Mouse (Mus musculus): ENCODE measurements around the gene Tmem242.

The Tmem242 gene

GRCm38 (mm10) chr17:5372951-5373350, 67.1 kb downstream of the Tmem242 start:
- DNase-seq: peak; percentile 55 to 59

DNA sequence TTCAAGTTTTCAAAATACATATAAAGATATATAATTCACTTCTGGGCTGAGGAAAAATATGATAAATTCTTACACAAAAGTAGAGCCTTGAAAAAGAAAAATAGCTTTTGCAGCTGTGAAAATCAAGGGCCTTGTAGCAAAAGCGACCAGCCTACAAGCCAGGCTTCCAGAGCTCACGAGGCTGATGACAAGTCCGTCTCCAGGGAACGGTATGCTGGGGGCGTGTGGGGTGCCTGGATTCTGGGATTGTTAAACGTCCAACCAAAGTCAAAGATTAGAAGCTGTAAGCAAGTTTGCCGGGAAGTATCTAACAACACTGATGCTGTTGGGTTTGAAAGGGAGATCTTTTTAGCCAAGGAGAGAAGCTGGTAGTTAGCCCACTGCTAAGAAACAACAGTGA, 68.5 kb downstream of the Tmem242 start:
- no peak for DNase-seq

DNA sequence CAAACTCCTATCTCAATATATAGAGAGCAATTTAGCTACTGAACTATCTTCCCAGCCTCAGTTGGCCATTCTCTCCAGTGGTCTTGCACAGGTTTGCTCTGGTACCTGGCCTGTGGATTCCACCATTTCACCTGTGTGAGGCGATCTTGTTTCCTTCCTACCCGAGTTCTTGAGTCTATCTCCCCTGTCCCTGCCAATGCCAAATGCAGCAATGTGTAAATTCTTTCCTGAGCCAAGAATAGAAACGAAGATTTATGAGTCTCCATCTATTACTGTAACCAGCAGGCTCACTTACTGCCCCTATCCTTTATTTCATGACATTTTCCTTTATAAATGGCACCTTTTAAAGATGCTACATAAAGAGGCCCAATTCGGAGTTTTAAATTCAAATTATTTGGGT, 69.0 kb downstream of the Tmem242 start:
- DNase-seq: no peak

GRCm38 (mm10) chr17:5365992-5366398, 74.1 kb downstream of the Tmem242 start:
- DNase-seq: no peak

Measured in cerebellum, postnatal 25 days (tissue).